Mouse (Mus musculus): Measurements from ENCODE around the gene Lonrf2.
A peak's percentile ranks its signal among the peaks of the same experiment; 100 is the strongest.

The Lonrf2 gene

DNA sequence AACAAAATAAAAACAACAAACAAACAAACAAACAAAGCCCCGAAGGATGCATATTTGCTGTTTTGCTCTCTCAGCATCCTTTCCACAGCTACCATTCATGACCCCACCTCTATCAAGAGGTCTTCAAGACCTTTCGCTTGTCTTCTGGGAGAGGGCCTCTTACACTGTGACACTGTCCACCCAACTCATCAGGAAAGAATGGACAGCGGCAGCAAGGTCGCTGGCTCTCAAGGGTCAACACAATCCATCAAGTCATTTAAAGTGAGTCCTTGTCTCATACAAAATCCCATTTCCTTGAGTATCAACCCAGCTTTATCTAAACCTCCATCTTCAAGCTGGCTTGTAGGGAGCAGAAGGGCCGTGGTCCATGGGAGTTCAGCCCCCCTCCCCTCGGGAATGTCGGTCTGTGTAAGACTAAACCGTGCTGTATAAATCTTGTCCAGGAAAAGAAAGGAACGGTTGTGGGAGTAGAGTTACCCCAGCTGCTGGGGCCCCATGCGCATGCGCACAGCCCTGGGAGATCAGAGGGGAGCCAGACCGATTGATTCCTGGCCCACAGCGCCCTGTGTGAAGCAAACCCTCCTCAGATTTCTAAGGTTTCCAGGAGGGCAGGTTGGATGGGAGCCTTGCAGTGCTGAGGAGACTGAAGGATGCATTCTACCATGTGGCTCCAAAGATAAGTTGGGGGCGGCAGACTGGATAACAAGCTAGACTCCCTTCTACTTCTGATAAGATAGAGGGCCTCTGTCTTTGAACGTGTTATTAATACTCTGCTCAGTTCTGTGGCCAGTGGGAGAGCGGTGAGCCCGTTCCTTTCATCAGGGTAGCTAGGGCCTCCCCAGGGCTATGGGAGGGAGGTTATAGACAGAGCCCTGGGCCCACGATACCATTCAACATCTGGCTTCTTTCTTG lies 69.6 kb downstream of the Lonrf2 start:
- DNase-seq: peak; percentile 33 to 35

DNA sequence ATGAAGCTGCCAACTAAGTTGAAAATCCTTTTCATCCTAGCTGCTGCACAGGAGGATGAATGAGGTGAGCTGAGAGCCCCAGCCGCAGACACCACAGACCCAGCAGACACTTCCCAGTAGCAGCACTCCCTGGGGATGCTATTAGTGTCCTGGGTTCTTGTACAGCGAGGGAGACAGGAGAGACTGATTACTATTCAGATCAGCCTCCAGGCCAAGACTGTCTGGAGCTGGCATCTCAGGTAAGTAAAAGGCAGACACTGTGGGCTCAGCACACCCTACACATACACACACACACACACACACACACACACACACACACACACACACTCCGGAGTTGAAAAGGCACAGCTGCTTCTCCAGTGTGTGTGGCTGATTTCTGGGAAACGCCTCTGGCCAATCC lies 70.3 kb downstream of the Lonrf2 start:
- no peak for DNase-seq

DNA sequence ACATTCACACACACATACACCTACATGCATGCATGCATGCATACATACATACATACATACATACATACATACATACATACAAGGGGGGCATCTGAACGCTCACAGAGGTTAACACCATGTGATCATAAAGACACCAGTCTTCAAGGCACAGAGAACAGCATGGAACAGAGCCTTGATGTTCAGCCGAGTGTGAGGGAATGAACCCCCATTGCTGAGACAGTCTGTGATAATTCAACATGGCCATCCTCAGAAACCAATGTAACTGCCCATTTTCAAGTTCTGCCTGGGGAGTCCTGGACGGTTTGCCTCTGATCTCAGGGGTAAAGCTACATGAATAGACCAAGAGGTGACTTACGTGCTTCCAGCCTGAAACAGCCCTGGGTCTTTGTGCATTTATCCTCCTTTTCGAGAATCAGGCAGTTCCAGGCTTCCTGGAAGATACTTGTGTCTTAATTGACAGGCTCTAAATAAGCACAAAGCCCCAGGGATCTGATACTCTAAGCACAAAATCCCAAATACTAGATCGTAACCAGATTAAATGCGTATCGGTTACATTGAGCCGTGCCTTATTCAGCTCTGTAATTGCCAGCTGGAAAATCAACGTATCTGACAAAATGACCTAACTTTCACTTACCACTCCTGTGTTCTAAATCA lies 72.4 kb downstream of the Lonrf2 start:
- peak in 1 of 2 experiments; percentile 31 for DNase-seq

DNA sequence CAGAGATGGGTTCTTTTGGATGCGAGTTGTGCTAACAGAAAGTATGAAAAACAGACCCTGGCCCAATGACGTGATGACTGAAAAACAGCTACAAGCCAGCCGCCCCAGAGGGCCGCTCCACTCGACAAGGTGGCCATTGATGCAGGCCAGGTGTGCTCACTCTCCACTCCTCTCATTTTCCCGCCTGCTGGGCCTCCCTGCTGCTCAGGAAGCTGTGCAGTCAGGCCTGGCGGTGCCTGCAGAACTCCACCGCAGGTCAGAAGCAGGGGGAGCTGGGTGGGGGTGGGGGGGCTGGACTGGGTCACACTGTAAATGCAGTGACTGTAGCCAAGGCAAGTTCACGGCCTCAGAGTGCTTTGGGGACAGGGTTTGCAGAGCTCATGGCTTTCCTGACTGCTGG lies 76.1 kb downstream of the Lonrf2 start:
- DNase-seq: no peak

DNA sequence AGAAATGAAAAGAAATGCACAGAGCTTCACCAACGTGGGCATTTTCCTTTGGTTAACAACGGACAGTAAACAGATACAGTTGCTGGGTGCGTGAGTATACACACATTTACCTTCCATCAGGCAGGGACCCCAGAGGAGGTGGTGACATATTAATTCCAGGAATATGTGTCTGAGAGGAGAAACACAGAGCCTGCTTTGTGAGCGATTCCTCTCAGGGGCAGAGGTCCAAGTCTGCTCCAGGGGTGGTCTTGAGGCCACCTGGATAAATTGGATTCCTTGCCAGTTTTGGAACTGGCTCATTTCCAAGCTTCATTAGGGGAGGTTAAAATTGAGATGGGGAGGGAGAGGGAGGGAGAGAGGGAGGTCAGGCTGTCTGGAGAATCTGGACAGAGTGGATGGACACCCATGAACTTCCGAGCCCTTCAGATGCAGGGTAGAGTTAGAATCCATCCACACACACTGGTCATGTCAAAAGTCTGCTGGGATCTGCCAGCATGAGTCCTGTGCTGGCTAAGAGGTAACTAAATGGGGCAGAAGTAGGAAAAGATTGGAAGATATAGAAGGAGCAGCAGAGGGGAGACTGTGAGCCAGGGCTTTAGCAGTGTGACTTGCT lies 78.6 kb downstream of the Lonrf2 start:
- peak; percentile 94 for DNase-seq

DNA sequence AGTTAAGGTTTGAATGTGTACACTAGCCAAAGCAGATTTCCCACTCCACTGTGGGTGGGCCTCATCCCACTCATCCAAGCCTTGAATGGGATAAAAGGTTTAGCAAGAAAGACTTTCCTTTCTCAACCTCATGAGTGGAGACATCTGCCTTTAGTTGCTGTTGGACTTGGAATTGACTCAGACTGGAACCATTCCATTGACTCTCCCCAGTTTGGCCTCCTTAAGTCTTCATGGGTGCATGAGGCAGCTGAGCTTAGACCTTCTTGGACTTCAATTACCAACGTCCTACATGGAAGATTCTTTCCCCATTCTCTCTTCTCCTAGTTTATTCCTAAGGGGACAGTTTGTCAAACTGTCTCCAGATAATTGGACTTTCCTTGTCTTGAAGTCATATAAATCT lies 92.6 kb downstream of the Lonrf2 start:
- no peak for DNase-seq

Measured in cerebellum, postnatal 14 days (tissue).